Mouse (Mus musculus): ENCODE measurements at regions not wholly inside any gene's neighbourhood (a gene's known extent, or its start where the extent isn't known, plus 50 kb on each side); places are given as distances from the start of the nearest gene placed in this dataset.

DNA sequence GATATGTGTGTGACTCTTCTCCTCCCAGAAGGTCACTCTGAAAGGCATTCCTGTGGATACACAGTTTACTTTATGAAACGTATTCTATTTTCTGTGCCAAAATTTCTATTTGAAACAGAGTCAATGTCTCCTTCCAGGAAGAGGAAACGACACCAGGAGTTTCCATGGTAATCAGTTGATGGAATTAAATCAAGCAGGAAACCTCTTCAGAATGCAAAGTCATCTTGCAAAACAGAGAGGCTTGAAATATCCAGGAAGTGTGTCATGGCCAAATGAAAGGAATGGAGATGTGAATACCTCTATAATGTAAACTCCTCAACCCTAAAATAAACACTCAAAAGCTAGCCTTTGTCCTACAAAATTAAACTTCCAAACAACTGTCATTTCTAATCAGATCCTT, 189.0 kb upstream of the Agr3 start:
- WGBS = 73% methylated on average over 2 of the region's 2 CpGs
- Histone ChIP-seq H3K4me2 (ENCODE audit: low read length) (no peak overlapping the region), H3K4me3 (ENCODE audit: low read depth, low read length) (no peak overlapping the region), H3K36me3 (ENCODE audit: control insufficient read depth, insufficient read depth, low read length) (no peaks in the 10 kb centered on the region), H3K4me1 (ENCODE audit: control insufficient read depth, insufficient read depth, low read length) (no peaks in the 10 kb centered on the region), H3K27ac (ENCODE audit: low read depth, low read length) (no peak overlapping the region), H3K9ac (ENCODE audit: low read length) (no peak overlapping the region), H3K27me3 (replicated peaks; ENCODE audit: control insufficient read depth, insufficient read depth, low read length) (no peaks in the 10 kb centered on the region), H3K9me3 (replicated peaks; ENCODE audit: control insufficient read depth, low read length) (no peaks in the 10 kb centered on the region)
- ATAC-seq (no peak), DNase-seq (ENCODE audit: low spot score) (peak; percentile 4)

DNA sequence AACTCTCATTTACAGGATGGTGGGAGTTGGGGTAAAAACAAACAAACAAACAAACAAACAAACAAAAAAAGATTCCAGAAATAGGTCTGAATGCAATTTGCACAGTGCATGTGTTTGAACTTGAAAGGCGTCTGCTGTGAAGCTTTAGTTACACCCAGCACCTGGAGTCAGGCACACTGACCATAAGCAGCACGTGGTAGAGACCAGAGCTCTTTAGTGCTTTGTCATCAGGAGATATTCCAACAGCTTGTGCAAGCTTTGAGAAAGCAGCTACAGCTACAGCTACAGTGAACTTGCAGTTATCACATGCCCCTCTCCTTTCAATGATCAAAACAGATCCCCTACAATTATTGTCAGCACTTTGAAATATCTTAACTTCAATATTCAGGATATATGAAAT, 190.4 kb upstream of the Agr3 start:
- no peak overlapping the region for H3K4me3 ChIP-seq (ENCODE audit: low read depth, low read length)

DNA sequence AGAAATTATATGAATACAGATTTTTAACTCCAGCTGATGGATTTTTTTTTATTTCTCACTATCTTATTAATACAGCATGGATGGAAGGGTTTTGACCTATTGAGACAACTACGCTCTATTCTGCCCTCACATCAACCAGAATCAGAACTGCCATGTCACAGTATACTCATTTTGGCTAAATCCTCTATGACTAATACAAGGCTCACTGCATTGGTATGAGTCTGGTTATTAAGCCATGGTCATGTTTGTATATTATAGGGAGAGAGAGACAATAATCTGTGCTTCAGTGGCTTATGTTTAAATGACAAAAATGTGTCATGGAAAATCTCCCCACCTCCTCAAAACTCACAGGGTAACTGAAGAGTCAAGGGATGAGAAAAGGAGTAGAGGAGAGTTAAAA, 191.0 kb upstream of the Agr3 start:
- Histone ChIP-seq H3K4me1 (ENCODE audit: control insufficient read depth, insufficient read depth, low read length) (no peaks in the 10 kb centered on the region), H3K9ac (ENCODE audit: low read length) (no peak overlapping the region), H3K27ac (ENCODE audit: low read depth, low read length) (no peak overlapping the region), H3K36me3 (ENCODE audit: control insufficient read depth, insufficient read depth, low read length) (no peaks in the 10 kb centered on the region), H3K4me2 (ENCODE audit: low read length) (no peak overlapping the region), H3K9me3 (replicated peaks; ENCODE audit: control insufficient read depth, low read length) (no peaks in the 10 kb centered on the region), H3K4me3 (ENCODE audit: low read depth, low read length) (no peak overlapping the region), H3K27me3 (replicated peaks; ENCODE audit: control insufficient read depth, insufficient read depth, low read length) (no peaks in the 10 kb centered on the region)
- DNase-seq (ENCODE audit: low spot score) (no peak), ATAC-seq (no peak)
- WGBS = 95% methylated on average over 1 of the region's 1 CpGs

More for the DNA sequence above, 190.4 kb upstream of the Agr3 start:
- H3K4me2 ChIP-seq (ENCODE audit: low read length) = no peak overlapping the region
- no peaks in the 10 kb centered on the region for H3K9me3 ChIP-seq (replicated peaks; ENCODE audit: control insufficient read depth, low read length)
- H3K27me3 ChIP-seq (replicated peaks; ENCODE audit: control insufficient read depth, insufficient read depth, low read length) = no peaks in the 10 kb centered on the region
- no peak overlapping the region for H3K9ac ChIP-seq (ENCODE audit: low read length)
- no peaks in the 10 kb centered on the region for H3K36me3 ChIP-seq (ENCODE audit: control insufficient read depth, insufficient read depth, low read length)
- 79% methylated on average over 2 of the region's 2 CpGs for WGBS
- no peak for DNase-seq (ENCODE audit: low spot score)
- H3K4me1 ChIP-seq (ENCODE audit: control insufficient read depth, insufficient read depth, low read length) = no peaks in the 10 kb centered on the region
- H3K27ac ChIP-seq (ENCODE audit: low read depth, low read length) = no peak overlapping the region
- ATAC-seq = no peak

DNA sequence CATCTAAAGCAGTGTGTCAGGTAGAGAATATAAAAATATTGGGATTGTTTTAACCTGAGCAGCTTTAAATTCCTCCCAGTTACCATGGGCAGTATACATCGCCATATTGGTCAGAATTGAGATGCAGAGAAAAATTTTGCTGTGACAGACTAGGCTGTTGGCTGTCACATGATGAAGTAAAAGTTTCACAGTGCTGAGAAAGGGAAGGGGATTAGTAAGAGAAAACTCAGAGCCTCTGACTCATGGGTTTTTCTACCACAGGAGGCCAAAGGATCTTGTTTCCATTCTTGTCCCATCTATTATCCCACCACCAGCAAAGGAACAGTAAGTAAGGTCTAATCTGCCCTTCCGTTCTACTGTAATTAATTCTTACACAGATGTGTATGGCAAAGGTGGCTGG, 191.8 kb upstream of the Agr3 start:
- ATAC-seq = no peak
- no peak overlapping the region for H3K4me3 ChIP-seq (ENCODE audit: low read depth, low read length)
- H3K9ac ChIP-seq (ENCODE audit: low read length) = no peak overlapping the region
- no peaks in the 10 kb centered on the region for H3K4me1 ChIP-seq (ENCODE audit: control insufficient read depth, insufficient read depth, low read length)
- DNase-seq (ENCODE audit: low spot score) = no peak
- H3K27me3 ChIP-seq (replicated peaks; ENCODE audit: control insufficient read depth, insufficient read depth, low read length) = no peaks in the 10 kb centered on the region
- 86% methylated on average over 2 of the region's 2 CpGs for WGBS
- no peaks in the 10 kb centered on the region for H3K36me3 ChIP-seq (ENCODE audit: control insufficient read depth, insufficient read depth, low read length)
- H3K4me2 ChIP-seq (ENCODE audit: low read length) = no peak overlapping the region
- no peak overlapping the region for H3K27ac ChIP-seq (ENCODE audit: low read depth, low read length)
- H3K9me3 ChIP-seq (replicated peaks; ENCODE audit: control insufficient read depth, low read length) = no peaks in the 10 kb centered on the region

DNA sequence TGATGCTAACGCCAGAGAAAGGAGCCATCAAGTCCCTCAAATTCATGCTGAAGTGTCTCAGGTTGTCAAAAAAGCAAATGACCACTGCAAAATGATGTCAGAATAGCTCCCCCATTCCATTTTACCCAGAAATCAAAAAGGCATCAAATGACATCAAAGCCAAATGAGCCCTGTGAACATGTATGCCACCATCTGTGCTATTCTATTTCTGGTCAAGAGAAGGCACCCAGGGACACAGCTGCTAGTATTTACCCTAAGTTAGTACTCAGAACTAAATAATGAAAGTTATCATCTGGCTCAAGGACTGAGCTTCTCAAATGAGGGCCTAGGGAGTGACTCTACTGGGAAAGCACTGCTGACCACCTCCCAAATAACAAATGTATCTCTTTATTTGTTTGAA, 191.1 kb upstream of the Ahr start:
- Histone ChIP-seq H3K27ac (ENCODE audit: low read depth, low read length) (no peak overlapping the region), H3K4me3 (ENCODE audit: low read depth, low read length) (no peak overlapping the region), H3K9me3 (replicated peaks; ENCODE audit: control insufficient read depth, low read length) (no peaks in the 10 kb centered on the region), H3K9ac (ENCODE audit: low read length) (no peak overlapping the region), H3K36me3 (ENCODE audit: control insufficient read depth, insufficient read depth, low read length) (no peaks in the 10 kb centered on the region), H3K4me1 (ENCODE audit: control insufficient read depth, insufficient read depth, low read length) (no peaks in the 10 kb centered on the region), H3K4me2 (ENCODE audit: low read length) (no peak overlapping the region), H3K27me3 (replicated peaks; ENCODE audit: control insufficient read depth, insufficient read depth, low read length) (no peaks in the 10 kb centered on the region)
- ATAC-seq = no peak
- 83% methylated on average over 1 of the region's 1 CpGs for WGBS
- no peak for DNase-seq (ENCODE audit: low spot score)

DNA sequence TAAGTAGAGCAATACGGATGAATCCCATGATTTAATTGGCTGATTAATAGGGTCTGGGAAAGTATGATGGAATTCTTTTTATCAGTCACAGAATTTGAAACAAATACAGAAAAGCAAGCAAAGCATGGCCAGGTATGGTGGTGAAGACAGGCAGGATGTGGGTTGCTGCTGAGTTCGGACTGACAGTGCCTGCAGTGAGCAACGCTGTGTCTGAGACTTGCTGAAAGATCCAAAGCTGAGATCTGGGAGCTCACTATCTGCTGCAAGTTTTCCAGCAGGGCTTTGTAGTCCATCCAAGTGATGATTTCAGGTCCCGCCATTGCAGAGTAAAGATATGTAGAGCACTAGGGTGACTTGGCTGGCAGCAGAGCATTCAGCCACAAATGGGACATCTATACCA, 189.3 kb upstream of the Ahr start:
- DNase-seq (ENCODE audit: low spot score) (no peak), ATAC-seq (no peak)
- 91% methylated on average over 4 of the region's 4 CpGs for whole genome bisulfite sequencing
- Histone ChIP-seq H3K9me3 (replicated peaks; ENCODE audit: control insufficient read depth, low read length) (no peaks in the 10 kb centered on the region), H3K36me3 (ENCODE audit: control insufficient read depth, insufficient read depth, low read length) (no peaks in the 10 kb centered on the region), H3K9ac (ENCODE audit: low read length) (no peak overlapping the region), H3K4me3 (ENCODE audit: low read depth, low read length) (no peak overlapping the region), H3K4me1 (ENCODE audit: control insufficient read depth, insufficient read depth, low read length) (no peaks in the 10 kb centered on the region), H3K27me3 (replicated peaks; ENCODE audit: control insufficient read depth, insufficient read depth, low read length) (no peaks in the 10 kb centered on the region), H3K4me2 (ENCODE audit: low read length) (no peak overlapping the region), H3K27ac (ENCODE audit: low read depth, low read length) (no peak overlapping the region)

DNA sequence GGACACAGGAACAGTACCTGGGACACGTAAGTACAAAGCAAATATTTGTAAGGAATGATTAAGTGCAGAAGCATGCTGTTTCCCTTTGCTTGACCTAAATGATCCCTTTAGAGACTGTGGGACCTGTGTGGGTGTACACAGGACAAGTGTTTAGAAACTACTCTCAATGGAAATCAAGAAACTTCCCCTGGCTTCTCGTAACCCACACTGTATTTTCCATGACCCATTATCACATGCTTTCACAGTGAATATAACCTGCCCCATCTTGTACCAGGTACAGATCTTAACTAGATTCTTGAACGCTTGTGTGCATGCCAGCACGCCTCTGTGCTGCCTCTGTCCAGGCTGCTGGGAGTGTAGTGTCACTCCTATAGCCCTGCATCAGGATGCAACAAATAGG, 177.8 kb upstream of the Ahr start:
- H3K9ac ChIP-seq (ENCODE audit: low read length) = no peak overlapping the region
- H3K4me3 ChIP-seq (ENCODE audit: low read depth, low read length) = no peak overlapping the region
- no peak for DNase-seq (ENCODE audit: low spot score)
- H3K9me3 ChIP-seq (replicated peaks; ENCODE audit: control insufficient read depth, low read length) = no peaks in the 10 kb centered on the region
- H3K27ac ChIP-seq (ENCODE audit: low read depth, low read length) = no peak overlapping the region
- no peaks in the 10 kb centered on the region for H3K27me3 ChIP-seq (replicated peaks; ENCODE audit: control insufficient read depth, insufficient read depth, low read length)
- H3K36me3 ChIP-seq (ENCODE audit: control insufficient read depth, insufficient read depth, low read length) = no peaks in the 10 kb centered on the region
- 89% methylated on average over 4 of the region's 4 CpGs for WGBS
- H3K4me1 ChIP-seq (ENCODE audit: control insufficient read depth, insufficient read depth, low read length) = no peaks in the 10 kb centered on the region
- H3K4me2 ChIP-seq (ENCODE audit: low read length) = no peak overlapping the region
- ATAC-seq = no peak

DNA sequence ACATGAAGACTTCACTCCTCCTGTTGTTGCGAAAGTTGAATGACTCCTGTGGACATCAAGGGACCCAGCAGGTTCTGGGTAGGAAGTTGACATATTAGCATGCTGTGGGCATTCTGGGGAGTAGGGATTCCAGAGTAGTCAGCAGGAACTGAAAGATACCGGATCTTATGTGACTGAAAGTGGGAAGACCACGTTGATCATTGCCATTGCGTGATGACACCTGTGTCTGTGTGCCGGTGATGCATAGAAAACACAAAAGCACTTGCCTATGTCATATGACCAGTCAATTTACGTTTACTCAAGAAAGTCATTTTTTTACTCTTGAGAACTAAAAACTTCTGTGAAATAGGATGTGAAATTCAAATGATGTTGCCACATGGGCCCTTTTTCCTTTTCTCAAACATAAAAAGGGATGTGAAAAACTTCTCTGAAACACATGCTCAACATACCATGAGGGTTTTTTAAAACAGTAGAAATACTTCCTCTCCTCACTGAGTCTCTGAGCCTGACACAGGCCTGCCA, 176.8 kb upstream of the Ahr start:
- DNase-seq (ENCODE audit: low spot score) (no peak), ATAC-seq (no peak)
- Histone ChIP-seq H3K4me1 (ENCODE audit: control insufficient read depth, insufficient read depth, low read length) (no peaks in the 10 kb centered on the region), H3K27me3 (replicated peaks; ENCODE audit: control insufficient read depth, insufficient read depth, low read length) (no peaks in the 10 kb centered on the region), H3K4me3 (ENCODE audit: low read depth, low read length) (no peak overlapping the region), H3K36me3 (ENCODE audit: control insufficient read depth, insufficient read depth, low read length) (no peaks in the 10 kb centered on the region), H3K9me3 (replicated peaks; ENCODE audit: control insufficient read depth, low read length) (no peaks in the 10 kb centered on the region), H3K27ac (ENCODE audit: low read depth, low read length) (no peak overlapping the region), H3K4me2 (ENCODE audit: low read length) (no peak overlapping the region), H3K9ac (ENCODE audit: low read length) (no peak overlapping the region)
- 94% methylated on average over 6 of the region's 6 CpGs for WGBS

DNA sequence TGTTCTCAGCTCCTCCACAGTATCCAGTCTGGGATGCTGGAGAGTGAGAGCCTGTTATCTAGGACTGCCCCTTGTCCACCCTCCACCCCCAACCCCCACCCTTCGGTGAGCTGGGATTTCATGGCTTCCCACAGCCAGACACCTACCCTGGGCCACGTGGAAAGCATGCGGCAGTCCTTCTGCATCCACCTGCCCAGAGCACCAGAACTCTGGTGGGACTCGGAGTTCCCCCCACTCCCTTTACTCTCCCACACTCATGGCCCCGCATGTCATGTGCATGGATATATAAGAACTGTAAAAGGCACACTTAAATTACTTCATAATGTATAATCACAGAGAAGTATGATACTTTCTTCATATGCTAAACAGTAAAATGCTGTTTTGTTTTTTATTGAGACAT, 175.5 kb upstream of the Ahr start:
- no peak overlapping the region for H3K9ac ChIP-seq (ENCODE audit: low read length)
- WGBS = 70% methylated on average over 5 of the region's 5 CpGs
- H3K4me1 ChIP-seq (ENCODE audit: control insufficient read depth, insufficient read depth, low read length) = no peaks in the 10 kb centered on the region
- H3K36me3 ChIP-seq (ENCODE audit: control insufficient read depth, insufficient read depth, low read length) = no peaks in the 10 kb centered on the region
- DNase-seq (ENCODE audit: low spot score) = no peak
- no peaks in the 10 kb centered on the region for H3K27me3 ChIP-seq (replicated peaks; ENCODE audit: control insufficient read depth, insufficient read depth, low read length)
- ATAC-seq = no peak
- no peak overlapping the region for H3K4me2 ChIP-seq (ENCODE audit: low read length)
- H3K27ac ChIP-seq (ENCODE audit: low read depth, low read length) = no peak overlapping the region
- no peaks in the 10 kb centered on the region for H3K9me3 ChIP-seq (replicated peaks; ENCODE audit: control insufficient read depth, low read length)
- no peak overlapping the region for H3K4me3 ChIP-seq (ENCODE audit: low read depth, low read length)
